Mouse (Mus musculus) left cerebral cortex, adult 11 months (tissue): ENCODE results near the gene Supt4a.

Source experiments
- DNase-seq: peaks from one replicate; pipeline ENCODE4 v3.0.0; 2022; ENCODE audit warnings: low spot score

Supt4a gene

DNA sequence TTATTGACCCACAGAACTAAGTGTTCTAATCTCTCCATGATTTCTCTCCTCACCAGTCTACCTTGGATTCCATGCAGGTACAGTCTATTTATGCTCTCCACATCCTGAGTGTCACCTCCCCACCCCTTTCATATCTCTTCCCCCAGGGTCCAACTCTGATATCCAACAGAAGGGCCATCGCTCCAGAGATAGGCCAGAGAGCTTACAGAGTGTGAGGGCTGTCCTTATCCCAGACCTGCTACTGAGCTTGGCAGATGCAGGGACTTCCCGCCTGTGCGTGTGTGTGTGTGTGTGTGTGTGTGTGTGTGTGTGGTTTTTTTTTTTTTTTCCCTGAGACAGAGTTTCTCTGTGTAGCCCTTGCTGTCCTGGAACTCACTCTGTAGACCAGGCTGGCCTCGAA, 31.4 kb downstream of the Supt4a start:
- no peak for DNase-seq

- DNase-seq, result no peak
These were observed 33.6 kb downstream of the Supt4a start for GRCm38 (mm10) chr11:87770989-87771388.

DNA sequence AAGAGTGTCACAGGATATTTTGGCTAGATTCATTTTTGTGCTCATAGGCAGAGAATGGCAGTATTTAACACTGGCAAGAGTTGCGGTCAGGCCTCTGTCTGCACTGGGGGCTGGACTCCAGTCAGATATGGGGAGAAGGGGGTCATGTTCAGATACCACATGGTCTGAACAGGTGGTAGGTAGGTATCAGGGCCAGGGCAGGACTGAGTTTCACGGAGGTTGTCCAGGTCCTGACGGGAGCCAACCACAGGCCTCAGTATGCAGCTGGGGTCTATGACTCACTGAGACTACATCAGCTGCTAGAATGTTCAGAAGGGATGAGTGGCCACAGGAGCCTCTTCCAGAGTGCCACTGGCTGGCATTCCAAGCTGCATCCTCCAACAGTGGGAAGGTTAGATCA, 35.0 kb downstream of the Supt4a start:
- DNase-seq, result no peak

GRCm38 (mm10) chr11:87778100-87778765, 40.9 kb downstream of the Supt4a start:
- no peak for DNase-seq

DNA sequence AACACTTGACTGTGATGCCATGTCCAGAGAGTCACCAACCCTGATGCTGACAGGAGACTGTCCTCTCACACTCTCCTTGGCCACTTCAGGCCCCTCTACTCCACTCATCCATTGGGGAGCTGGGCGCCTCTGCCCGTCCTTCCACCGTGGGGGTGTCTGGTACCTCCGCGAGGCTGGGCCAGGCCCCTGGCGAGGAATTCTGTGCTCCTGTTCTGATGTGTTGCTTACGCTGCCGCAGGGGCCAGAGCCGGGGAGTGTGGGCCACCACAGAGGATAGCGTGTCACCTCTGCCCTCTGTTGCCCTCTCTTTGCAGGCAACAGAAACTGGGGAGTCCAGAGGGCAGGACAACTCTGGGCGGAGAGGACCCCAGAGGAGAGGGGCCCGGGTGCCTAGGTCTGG, 41.6 kb downstream of the Supt4a start:
- DNase-seq, result no peak

DNA sequence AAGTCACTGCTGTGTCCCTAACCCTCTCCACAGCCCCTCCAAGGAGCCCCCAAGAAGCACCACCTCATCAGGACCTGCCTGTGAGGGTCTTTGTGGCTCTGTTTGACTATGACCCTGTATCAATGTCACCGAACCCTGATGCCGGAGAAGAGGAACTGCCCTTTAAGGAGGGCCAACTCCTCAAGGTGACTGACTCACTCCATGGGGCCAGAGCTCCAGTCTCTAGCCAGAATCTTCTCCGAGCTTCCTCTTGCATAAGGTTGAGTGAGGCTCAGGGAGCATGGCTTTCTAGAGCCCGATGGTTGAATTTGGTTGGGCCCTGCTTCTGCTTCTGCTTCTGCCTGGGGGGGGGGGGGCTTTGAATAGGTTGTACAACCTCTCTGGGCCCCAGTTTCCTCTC, 42.0 kb downstream of the Supt4a start:
- DNase-seq, result no peak

- DNase-seq, result no peak
These were observed 42.8 kb downstream of the Supt4a start for GRCm38 (mm10) chr11:87780130-87780529.

DNA sequence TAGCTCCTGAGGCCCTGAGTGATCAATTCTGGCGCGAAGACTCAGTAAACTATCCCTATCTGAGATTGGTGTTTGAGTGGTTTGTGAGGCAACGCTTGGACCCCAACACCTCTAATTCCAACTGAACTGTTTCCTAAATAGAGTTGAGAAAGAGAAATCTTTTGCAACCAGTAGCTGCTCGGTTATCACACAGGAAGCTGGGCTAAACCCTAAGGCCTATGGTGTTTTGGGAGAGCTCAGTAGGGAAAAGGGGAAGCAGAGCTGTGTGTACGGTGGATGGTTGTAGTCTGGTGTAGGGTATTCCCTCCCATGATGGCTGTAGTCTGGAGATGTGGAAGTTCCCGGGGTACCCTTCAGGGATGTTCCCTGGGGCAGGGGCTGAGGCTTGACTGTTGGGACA, 52.7 kb downstream of the Supt4a start:
- no peak for DNase-seq
